Mouse (Mus musculus) liver, embryonic 14.5 days (tissue): ENCODE data around the gene Rtn4rl1.

Experiments
- CTCF ChIP-seq: IDR thresholded peaks from 2 replicates; pipeline ENCODE4 v1.5.1; 2016; ENCODE audit warnings: antibody characterized with exemption, low read depth, control low read depth
- EP300 ChIP-seq: IDR thresholded peaks from 2 replicates; pipeline ENCODE4 v1.6.1; 2016; ENCODE audit warnings: antibody characterized with exemption, low read depth

DNA sequence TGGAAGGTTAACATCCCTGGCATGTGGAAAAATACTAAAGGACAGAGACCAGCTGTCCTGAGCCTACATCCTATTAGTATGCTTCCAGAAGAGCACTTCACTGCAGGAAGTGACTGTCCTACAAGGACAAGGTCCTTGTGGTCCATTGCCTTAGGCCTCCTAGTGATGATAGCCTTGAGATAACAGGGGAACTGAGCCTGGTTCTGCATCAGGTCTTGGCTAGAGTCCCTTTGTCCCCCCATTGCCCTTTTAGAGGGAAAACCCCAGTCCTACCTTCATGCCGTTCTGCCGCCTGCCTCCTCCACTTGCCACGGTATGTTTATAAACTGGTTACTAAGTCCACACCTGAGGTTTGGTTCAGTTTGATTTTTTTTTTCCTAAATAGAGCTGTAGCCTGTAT is 68.6 kb downstream of the Rtn4rl1 start:
- TF ChIP-seq CTCF (no peak), EP300 (no peak)
